Mouse (Mus musculus) monocyte, adult 2 months (primary cell): ENCODE measurements around the gene Lbp.

Experiments used
- DNase-seq, 2 experiments: peaks; one replicate each; pipeline ENCODE4 v3.0.0; 2022; ENCODE audit warnings: low spot score in 2 of 2, low read depth in 1 of 2

The Lbp gene

GRCm38 (mm10) chr2:158305948-158306695 lies at the start of gene Lbp:
Gene Lbp (plus strand): TSS chr2:158306493.
- no peak for DNase-seq

DNA sequence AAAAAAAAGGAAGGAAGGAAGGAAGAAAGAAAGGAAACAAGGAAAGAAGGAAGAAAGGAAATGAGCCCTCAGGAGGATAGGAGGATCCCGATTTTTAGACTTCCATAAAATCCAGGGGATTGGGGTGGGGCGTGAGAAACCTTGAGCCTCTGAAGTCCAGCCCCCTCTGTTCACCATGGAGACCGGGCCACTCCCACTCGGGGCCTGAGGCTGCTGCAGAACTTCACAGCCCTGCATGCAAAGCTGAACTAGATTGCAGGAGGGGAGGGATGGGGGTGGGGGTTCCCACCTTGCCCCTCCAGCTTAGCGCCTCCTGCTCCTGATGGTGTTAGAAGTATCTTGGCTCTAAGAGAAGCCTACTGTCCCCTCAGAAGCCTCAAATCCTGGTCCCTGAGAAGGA lies 49.4 kb upstream of the Lbp start:
- DNase-seq = no peak

DNA sequence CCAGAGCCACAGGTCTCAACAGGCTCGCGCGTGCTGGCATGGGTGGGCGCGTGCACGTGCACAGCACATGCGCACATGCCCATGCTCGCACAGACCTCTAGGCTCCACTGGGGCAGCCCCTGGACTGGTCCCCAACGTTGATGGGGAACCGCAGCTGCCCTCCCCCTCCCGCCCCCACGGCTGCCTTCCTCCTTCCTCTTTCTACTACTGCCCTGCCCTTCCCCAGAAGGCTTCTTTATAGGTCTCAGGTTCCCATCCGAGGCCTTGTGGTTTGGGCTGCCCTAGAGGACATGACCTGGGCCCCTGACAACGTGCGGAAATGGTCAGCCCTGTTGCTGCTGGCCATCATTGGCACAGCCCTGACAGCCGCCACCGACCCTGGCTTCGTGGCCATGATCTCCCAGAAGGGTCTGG lies 48.3 kb upstream of the Lbp start, which contains the start of gene Bpi:
TSS of gene Bpi (plus strand) at position 90 of the 414 bp plus-strand sequence.
- peak in 1 of 2 experiments; percentile 5 for DNase-seq

- DNase-seq = peak; percentile 5 to 28
These were observed 47.5 kb upstream of the Lbp start for GRCm38 (mm10) chr2:158258781-158259180.

DNA sequence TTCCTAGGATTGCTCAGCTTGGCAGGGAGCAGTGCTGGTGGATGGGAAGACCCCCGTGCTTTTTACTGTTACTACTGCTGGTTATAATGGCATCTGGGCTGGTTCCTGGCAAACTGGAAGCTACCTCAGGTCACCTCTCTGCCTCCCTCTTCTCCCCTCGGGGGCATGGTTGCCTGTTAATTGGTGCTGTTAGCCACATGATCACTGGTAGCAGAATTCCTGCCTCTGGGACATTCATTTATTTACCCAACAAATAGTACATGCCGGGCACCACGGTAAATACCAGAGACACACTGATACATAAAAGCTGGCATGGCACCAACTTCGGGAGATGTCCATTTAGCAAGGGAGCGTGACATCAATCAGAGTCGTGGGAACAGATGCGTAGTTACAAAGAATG lies 46.8 kb upstream of the Lbp start:
- no peak for DNase-seq

DNA sequence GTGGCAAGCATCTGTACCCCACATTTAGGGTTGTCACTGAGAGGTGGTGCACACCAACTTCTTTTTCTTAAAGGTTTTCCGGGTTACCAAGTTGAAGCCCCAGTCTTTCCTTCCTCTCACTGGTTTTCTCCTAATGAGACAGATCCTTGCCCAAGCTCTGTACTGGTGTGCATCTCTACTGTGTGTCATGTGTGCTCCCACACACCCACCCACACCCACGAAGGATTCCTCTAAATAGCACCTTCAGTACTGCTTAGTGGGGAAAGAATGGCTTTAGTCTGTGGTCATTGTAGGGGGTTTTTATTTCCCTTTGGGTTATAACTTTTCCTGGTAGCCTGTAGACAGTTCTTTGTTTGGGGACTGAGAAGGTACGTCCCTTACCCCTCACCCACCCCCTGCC lies 41.4 kb upstream of the Lbp start:
- no peak for DNase-seq

GRCm38 (mm10) chr2:158270017-158270416 lies 36.3 kb upstream of the Lbp start:
- DNase-seq = no peak

DNA sequence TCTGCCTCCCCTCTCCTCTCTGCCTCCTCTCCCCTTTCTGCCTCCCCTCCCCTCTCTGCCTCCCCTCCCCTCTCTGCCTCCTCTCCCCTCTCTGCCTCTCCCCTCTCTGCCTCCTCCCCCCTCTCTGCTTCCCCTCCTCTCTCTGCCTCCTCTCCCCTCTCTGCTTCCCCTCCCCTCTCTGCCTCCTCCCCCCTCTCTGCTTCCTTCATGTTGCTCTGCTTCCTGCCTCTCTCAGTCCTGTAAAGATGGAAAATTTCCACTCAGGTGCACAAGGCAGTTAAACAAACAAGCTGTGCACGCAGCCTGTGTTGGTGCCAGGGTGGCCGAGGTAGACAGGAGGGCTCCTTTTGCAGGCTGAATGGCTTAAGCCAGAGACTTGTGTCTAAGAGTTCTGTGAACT lies 32.6 kb upstream of the Lbp start:
- DNase-seq = no peak

GRCm38 (mm10) chr2:158275349-158275748 lies 30.9 kb upstream of the Lbp start:
- no peak for DNase-seq

DNA sequence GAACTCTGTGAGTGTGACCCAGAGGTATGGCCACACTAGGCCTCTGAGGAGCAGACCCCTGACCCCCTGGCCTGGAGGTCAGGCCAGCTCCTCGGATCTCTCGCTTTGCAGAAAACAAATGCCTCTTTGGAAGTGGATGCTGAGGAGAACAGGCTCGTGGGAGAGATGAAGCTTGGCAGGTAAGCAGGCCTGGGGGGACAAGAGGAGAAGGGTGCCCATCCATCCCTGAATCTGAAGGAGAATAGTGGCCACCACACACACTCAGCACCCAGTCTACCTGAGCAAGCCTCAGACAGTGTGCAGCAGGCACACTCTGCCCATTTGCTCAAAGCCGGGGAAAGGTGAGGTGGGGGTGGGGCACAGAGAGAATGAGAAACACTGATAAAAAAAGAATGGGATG lies 30.5 kb upstream of the Lbp start:
- no peak for DNase-seq

DNA sequence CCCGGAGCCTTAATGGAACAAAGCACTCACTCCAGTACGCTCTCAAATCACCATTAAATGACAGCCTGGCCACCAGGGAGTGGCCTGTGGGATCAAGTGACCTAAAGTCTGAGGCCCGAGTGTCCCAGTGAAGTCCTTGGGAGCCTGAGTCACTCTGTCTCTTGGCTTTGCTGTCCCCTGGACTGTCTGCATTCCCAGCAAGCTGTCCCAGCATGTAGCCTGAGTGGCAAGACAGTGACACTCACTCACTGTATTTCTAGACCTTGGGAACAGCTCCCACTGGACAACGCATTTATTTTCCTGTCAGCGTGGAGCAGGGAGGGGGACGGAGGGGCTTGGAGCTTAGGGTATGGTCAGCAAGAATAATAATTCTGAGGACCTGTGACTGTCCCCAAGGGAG lies 29.8 kb upstream of the Lbp start:
- DNase-seq = no peak

DNA sequence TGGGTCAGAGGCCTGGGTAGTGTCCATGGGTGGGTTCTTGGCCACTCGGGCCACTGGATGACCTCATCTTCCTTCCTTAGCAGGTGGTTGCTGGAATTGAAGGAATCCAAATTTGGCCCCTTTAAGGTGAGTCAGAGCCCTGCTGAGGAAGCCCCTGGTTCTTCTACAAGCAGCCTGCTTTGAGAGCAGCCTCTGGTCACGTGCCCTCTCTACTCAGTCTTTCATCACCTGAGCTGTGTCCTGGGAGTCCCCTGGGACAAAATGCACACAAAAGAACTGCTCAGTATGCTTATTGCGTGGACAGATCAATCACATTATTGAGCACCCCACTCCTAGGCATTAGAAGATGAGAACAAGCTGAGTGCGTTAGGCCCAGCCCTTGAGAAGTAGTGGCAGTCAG lies 29.4 kb upstream of the Lbp start:
- DNase-seq = no peak

DNA sequence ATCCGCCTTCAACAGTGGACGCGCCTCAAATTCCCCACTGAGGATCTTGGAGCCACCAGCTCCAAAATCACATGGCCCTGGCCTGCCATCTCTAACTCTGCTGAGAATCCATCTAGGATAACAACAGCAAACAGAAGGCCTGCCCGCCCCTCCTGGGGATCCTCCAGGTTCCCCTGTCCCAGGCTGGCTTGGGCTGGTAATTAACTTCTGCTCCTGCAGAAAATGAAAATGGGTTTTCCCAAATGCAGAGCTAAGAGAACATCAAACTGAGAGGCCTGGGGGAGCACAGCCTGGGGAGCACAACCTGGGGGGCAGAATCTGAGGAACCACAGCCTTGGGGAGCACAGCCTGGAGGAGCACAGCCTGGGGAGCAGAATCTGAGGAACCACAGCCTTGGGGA lies 26.6 kb upstream of the Lbp start:
- DNase-seq = no peak

GRCm38 (mm10) chr2:158281497-158282205 lies 24.6 kb upstream of the Lbp start:
- DNase-seq = no peak

GRCm38 (mm10) chr2:158283136-158283535 lies 23.2 kb upstream of the Lbp start:
- no peak for DNase-seq

GRCm38 (mm10) chr2:158283771-158284170 lies 22.5 kb upstream of the Lbp start:
- no peak for DNase-seq

DNA sequence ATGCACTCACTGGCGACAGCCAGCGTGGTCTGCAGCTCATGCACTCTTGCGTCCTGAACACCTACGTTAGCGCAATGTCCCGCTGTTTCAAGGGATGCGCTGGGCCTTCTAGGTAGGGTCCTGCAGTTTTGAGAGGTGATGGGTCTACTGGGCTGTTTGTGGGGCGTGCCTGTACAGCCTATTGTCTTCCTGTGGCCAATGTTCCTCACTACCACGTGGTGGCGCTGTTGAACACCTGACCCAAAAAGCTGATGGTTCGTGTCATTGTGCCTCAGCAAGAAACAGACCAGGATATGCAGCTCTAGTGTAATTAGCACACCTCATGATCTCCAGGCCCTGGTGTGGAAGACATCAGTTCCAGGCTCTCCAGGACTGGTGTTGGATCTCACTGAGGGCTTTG lies 21.7 kb upstream of the Lbp start:
- DNase-seq = peak in 1 of 2 experiments; percentile 22

DNA sequence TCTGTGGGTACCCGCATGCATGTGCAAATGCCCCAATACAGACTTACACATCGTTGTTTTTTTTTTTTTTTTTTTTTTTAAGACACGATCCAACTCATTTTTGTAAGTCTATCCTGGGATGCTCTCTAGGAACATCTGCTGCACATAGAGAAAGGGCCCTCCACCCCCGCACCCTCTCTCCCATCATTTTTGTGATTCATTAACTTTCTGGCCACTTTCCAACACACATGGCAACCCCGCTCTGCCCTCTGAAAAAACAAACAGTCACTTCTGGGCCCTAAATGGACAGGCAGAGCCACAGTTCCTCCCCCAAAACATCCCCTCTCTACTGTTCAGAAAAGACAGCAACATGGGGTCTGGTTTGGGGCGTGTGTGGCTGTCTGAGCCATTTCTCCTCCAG lies 20.6 kb upstream of the Lbp start:
- DNase-seq = no peak

GRCm38 (mm10) chr2:158295700-158296099 lies 10.6 kb upstream of the Lbp start:
- DNase-seq = no peak

DNA sequence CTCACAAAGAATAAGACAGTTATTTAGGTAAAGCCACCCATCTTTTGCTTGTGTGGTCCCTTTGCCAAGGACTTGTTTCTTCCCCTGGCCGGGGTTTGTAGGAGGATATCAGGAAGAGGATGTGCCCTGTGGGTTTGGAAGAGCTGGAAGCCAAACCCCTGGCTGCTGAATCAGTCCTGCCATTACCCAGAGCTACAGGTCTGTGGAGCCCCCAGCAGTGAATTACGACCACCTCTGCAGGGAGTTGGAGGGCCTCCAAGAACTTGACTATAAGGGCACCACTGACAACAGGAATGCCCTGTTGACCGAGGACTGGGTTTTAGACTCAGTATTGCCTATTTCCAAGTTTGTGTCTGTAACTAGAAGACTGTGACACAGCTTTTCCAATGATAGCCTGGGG lies 7.1 kb upstream of the Lbp start:
- no peak for DNase-seq

- no peak for DNase-seq
These were observed 6.6 kb upstream of the Lbp start for GRCm38 (mm10) chr2:158299731-158300130.

GRCm38 (mm10) chr2:158302807-158303206 lies 3.5 kb upstream of the Lbp start:
- no peak for DNase-seq

DNA sequence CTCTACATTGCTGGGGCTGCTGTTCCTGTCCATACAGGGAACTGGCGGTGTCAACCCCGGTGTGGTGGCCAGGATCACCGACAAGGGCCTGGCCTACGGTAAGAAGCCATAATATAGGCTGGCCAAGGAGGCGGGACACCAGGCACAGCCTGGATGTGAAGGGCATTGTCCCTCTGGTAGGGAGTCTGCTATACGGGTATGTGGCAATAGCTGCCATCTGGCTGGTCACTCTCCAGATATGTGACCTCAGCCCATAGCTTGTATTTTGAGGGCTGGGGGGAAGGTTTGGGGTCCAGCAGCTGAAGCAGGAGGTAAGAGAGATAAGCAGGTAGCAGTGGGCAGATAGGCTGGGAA lies 380 bp downstream of the Lbp start:
- DNase-seq = no peak
